Mouse (Mus musculus): ENCODE data around the gene Zscan4e.
"Not testable (repeated sequence)": the region's sequence is repeated elsewhere in the genome, so short reads cannot be mapped to it uniquely, and the experiment has no call there.

Zscan4e gene

DNA sequence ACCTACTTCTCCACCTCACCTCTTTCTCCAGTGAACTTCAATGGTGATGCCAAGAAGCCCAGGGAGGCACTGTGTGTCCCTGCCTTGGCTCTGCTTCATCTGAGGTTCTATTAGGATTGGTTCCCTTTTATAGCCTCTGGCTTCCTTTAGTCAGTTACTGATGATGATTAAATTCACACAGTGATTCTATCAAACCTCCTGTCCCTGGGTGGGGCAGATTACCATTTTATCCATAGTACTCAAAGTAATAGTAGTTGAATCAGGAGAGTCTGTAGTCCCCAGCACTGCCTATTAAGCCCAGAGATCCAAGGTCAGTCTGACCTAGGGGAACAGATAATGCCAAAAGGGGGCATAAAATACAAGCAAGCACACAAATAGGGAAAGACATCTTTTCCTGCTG is at the start of gene Zscan4e:
Gene Zscan4e, minus strand, starts transcription at position 101 of the 400 bp plus-strand sequence.
- DNase-seq (ENCODE audit: low read depth): not testable (repeated sequence)

All from c-Kit-positive CD71-positive TER-119-negative erythroid progenitor cells, embryonic 14.5 days (primary cell).